Mouse (Mus musculus): ENCODE results near the gene Sh3yl1. TPM values are rescaled to one million over a fixed set of nuclear protein-coding genes. Genes with fewer than 3 reads are reported as not detected.

Gene Sh3yl1
- polyA plus RNA-seq, 1 experiment, result 1.0 TPM

DNA sequence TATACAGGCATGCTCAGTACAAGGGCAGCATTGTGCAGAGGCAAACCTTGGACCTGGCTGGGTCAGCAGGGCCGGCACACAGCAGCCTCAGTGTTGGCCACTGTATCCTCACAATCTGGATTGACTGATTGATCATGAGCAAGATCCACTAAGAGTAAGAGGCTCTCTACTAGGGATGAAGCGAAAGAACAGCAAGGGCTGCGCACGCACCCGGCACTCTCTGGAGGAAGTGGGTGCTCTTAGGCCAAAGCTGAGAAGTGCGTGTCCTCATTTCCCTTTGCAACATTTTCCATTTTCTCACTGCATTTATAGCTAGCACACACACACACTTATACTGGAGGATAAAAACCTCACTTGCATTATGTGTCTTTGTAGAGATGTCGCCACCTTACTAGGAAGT is 20.0 kb upstream of the Sh3yl1 start:
- H3K4me2 ChIP-seq (ENCODE audit: low read depth), result no peak overlapping the region
- H3K27me3 ChIP-seq (ENCODE audit: control insufficient read depth, insufficient read depth, insufficient read length), result peaks cover 5% of the 10 kb centered on the region
- no peak for TF ChIP-seq POLR2AphosphoS2 (IDR thresholded peaks at IDR 0.05; ENCODE audit: insufficient read length, low read depth)
- no peak for TF ChIP-seq E2F4 (IDR thresholded peaks at IDR 0.05; ENCODE audit: insufficient read depth)
- no peak for TF ChIP-seq TCF12 (IDR thresholded peaks at IDR 0.05; ENCODE audit: insufficient read depth, poor library complexity, severe bottlenecking)
- TF ChIP-seq CEBPB (IDR thresholded peaks at IDR 0.05; ENCODE audit: insufficient read depth, poor library complexity, severe bottlenecking), result no peak
- TF ChIP-seq POLR2A (IDR thresholded peaks at IDR 0.05; ENCODE audit: insufficient read length, low read depth), result no peak
- no peak for TF ChIP-seq SRF (IDR thresholded peaks at IDR 0.05; ENCODE audit: control insufficient read depth, insufficient read length, low read depth)
- TF ChIP-seq MYOG (IDR thresholded peaks at IDR 0.05; ENCODE audit: control insufficient read depth in 1 of 3, insufficient read depth in 1 of 3, insufficient read length in 2 of 3, low read depth in 2 of 3), result no peak
- TF ChIP-seq USF1 (IDR thresholded peaks at IDR 0.05; ENCODE audit: low read depth), result no peak
- no peak for TF ChIP-seq REST (IDR thresholded peaks at IDR 0.05; ENCODE audit: insufficient read depth, insufficient read length)
- no peak for TF ChIP-seq MYOD1 (IDR thresholded peaks at IDR 0.05; ENCODE audit: control insufficient read depth in 1 of 3, insufficient read length in 2 of 3, low read depth in 2 of 3)
- no peak for TF ChIP-seq TCF3 (IDR thresholded peaks at IDR 0.05; ENCODE audit: insufficient read length, low read depth)
- TF ChIP-seq MAX (IDR thresholded peaks at IDR 0.05; ENCODE audit: low read depth), result no peak
- no peaks in the 10 kb centered on the region for H3K36me3 ChIP-seq (ENCODE audit: control insufficient read depth, insufficient read depth)
- no peak overlapping the region for H3K4me3 ChIP-seq
- no peak overlapping the region for H3ac ChIP-seq (ENCODE audit: control insufficient read depth, insufficient read length)
- no peaks in the 10 kb centered on the region for H3K79me2 ChIP-seq (ENCODE audit: control insufficient read depth, insufficient read depth)

DNA sequence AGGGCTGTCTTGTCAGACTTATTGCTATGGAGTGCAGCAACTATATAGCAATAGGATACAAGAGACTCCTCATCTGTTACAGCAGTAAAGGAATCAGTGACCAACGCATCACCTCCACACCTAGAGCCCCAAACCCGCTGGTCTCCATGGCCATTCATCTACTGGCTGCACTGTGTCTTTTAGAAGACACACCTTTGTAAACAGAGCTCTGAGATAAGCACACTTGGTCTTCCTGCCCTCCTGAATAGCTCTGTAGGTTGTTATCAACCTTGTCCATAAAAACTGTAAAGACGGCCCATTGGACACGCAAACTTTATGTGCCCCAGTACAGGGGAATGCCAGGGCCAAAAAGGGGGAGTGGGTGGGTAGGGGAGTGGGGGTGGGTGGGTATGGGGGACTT is 14.4 kb upstream of the Sh3yl1 start:
- Histone ChIP-seq H3K4me3 (no peak overlapping the region), H3K79me2 (ENCODE audit: control insufficient read depth, insufficient read depth) (no peaks in the 10 kb centered on the region), H3K36me3 (ENCODE audit: control insufficient read depth, insufficient read depth) (no peaks in the 10 kb centered on the region), H3K4me2 (ENCODE audit: low read depth) (no peak overlapping the region), H3ac (ENCODE audit: control insufficient read depth, insufficient read length) (no peak overlapping the region), H3K27me3 (ENCODE audit: control insufficient read depth, insufficient read depth, insufficient read length) (no peaks in the 10 kb centered on the region)
- TF ChIP-seq E2F4 (IDR thresholded peaks at IDR 0.05; ENCODE audit: insufficient read depth) (no peak), CEBPB (IDR thresholded peaks at IDR 0.05; ENCODE audit: insufficient read depth, poor library complexity, severe bottlenecking) (no peak), REST (IDR thresholded peaks at IDR 0.05; ENCODE audit: insufficient read depth, insufficient read length) (no peak), MYOG (IDR thresholded peaks at IDR 0.05; ENCODE audit: control insufficient read depth in 1 of 3, insufficient read depth in 1 of 3, insufficient read length in 2 of 3, low read depth in 2 of 3) (no peak), USF1 (IDR thresholded peaks at IDR 0.05; ENCODE audit: low read depth) (no peak), MAX (IDR thresholded peaks at IDR 0.05; ENCODE audit: low read depth) (no peak), SRF (IDR thresholded peaks at IDR 0.05; ENCODE audit: control insufficient read depth, insufficient read length, low read depth) (no peak), TCF3 (IDR thresholded peaks at IDR 0.05; ENCODE audit: insufficient read length, low read depth) (no peak), TCF12 (IDR thresholded peaks at IDR 0.05; ENCODE audit: insufficient read depth, poor library complexity, severe bottlenecking) (no peak), POLR2AphosphoS2 (IDR thresholded peaks at IDR 0.05; ENCODE audit: insufficient read length, low read depth) (no peak), POLR2A (IDR thresholded peaks at IDR 0.05; ENCODE audit: insufficient read length, low read depth) (no peak), MYOD1 (IDR thresholded peaks at IDR 0.05; ENCODE audit: control insufficient read depth in 1 of 3, insufficient read length in 2 of 3, low read depth in 2 of 3) (no peak)

DNA sequence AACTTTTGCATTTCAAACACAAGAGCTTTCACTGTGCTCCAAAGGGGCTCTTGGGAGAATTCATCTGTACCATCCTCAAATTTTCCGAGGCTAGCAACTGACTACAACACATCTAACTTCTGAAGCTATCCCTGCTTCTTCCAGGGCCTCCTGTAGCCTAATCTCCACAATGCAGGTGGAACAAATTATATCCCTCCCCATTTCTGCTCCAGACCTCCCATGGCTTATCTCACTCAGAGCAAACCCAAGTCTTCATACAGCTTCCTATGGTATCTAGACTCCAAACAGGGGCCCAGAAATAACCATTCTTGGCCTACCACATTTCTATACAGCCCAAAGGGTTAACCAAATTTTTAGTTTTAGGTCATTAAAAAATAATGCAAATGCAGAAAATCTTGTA is 2.8 kb upstream of the Sh3yl1 start:
- H3K4me2 ChIP-seq (ENCODE audit: low read depth), result no peak overlapping the region
- peaks cover 44% of the 10 kb centered on the region for H3K79me2 ChIP-seq (ENCODE audit: control insufficient read depth, insufficient read depth)
- H3ac ChIP-seq (ENCODE audit: control insufficient read depth, insufficient read length), result no peak overlapping the region
- H3K36me3 ChIP-seq (ENCODE audit: control insufficient read depth, insufficient read depth), result no peaks in the 10 kb centered on the region
- no peak overlapping the region for H3K4me3 ChIP-seq
- TF ChIP-seq MYOD1 (IDR thresholded peaks at IDR 0.05; ENCODE audit: control insufficient read depth in 1 of 3, insufficient read length in 2 of 3, low read depth in 2 of 3) (no peak), REST (IDR thresholded peaks at IDR 0.05; ENCODE audit: insufficient read depth, insufficient read length) (no peak), SRF (IDR thresholded peaks at IDR 0.05; ENCODE audit: control insufficient read depth, insufficient read length, low read depth) (no peak), MAX (IDR thresholded peaks at IDR 0.05; ENCODE audit: low read depth) (no peak), TCF3 (IDR thresholded peaks at IDR 0.05; ENCODE audit: insufficient read length, low read depth) (no peak), E2F4 (IDR thresholded peaks at IDR 0.05; ENCODE audit: insufficient read depth) (no peak), POLR2A (IDR thresholded peaks at IDR 0.05; ENCODE audit: insufficient read length, low read depth) (no peak), MYOG (IDR thresholded peaks at IDR 0.05; ENCODE audit: control insufficient read depth in 1 of 3, insufficient read depth in 1 of 3, insufficient read length in 2 of 3, low read depth in 2 of 3) (no peak), CEBPB (IDR thresholded peaks at IDR 0.05; ENCODE audit: insufficient read depth, poor library complexity, severe bottlenecking) (no peak)
- no peaks in the 10 kb centered on the region for H3K27me3 ChIP-seq (ENCODE audit: control insufficient read depth, insufficient read depth, insufficient read length)

DNA sequence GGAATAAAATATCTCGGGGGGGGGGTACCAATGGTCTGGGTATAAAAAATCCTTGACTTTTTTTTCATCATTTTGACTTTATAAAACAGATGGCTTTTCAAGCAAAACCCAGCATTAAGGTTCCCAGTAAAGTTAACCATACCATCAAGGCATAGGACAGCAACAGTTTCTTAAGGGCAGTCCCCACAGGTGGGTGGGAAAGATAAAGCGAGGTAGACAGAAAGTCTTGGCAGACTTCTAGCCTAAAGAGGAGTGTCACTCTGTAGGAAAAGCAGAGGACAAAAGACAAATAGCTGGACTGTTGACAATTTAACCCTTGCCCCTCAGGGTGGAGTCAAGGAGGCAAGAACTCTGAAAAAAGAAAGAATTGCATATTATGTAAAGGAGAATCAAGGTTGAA is 1.6 kb upstream of the Sh3yl1 start:
- no peaks in the 10 kb centered on the region for H3K36me3 ChIP-seq (ENCODE audit: control insufficient read depth, insufficient read depth)
- TF ChIP-seq MAX (IDR thresholded peaks at IDR 0.05; ENCODE audit: low read depth) (no peak), POLR2A (IDR thresholded peaks at IDR 0.05; ENCODE audit: insufficient read length, low read depth) (no peak), SRF (IDR thresholded peaks at IDR 0.05; ENCODE audit: control insufficient read depth, insufficient read length, low read depth) (no peak), REST (IDR thresholded peaks at IDR 0.05; ENCODE audit: insufficient read depth, insufficient read length) (no peak), POLR2AphosphoS2 (IDR thresholded peaks at IDR 0.05; ENCODE audit: insufficient read length, low read depth) (no peak), TCF12 (IDR thresholded peaks at IDR 0.05; ENCODE audit: insufficient read depth, poor library complexity, severe bottlenecking) (no peak), TCF3 (IDR thresholded peaks at IDR 0.05; ENCODE audit: insufficient read length, low read depth) (no peak), MYOG (IDR thresholded peaks at IDR 0.05; ENCODE audit: control insufficient read depth in 1 of 3, insufficient read depth in 1 of 3, insufficient read length in 2 of 3, low read depth in 2 of 3) (no peak), E2F4 (IDR thresholded peaks at IDR 0.05; ENCODE audit: insufficient read depth) (no peak), MYOD1 (IDR thresholded peaks at IDR 0.05; ENCODE audit: control insufficient read depth in 1 of 3, insufficient read length in 2 of 3, low read depth in 2 of 3) (no peak), USF1 (IDR thresholded peaks at IDR 0.05; ENCODE audit: low read depth) (no peak), CEBPB (IDR thresholded peaks at IDR 0.05; ENCODE audit: insufficient read depth, poor library complexity, severe bottlenecking) (no peak)

More for the DNA sequence above, 1.6 kb upstream of the Sh3yl1 start:
- Histone ChIP-seq H3K4me2 (ENCODE audit: low read depth) (no peak overlapping the region), H3K79me2 (ENCODE audit: control insufficient read depth, insufficient read depth) (peaks cover 44% of the 10 kb centered on the region), H3ac (ENCODE audit: control insufficient read depth, insufficient read length) (no peak overlapping the region), H3K27me3 (ENCODE audit: control insufficient read depth, insufficient read depth, insufficient read length) (no peaks in the 10 kb centered on the region), H3K4me3 (no peak overlapping the region)

Measured in myocyte (in vitro differentiated cells).